Mouse (Mus musculus): Measurements from ENCODE around the gene Atp5d. TPM values are rescaled to one million over a fixed set of nuclear protein-coding genes. Genes with fewer than 3 reads are reported as not detected.

Gene Atp5d
- polyA plus RNA-seq, 1 experiment from 2014 or later = 396 TPM

DNA sequence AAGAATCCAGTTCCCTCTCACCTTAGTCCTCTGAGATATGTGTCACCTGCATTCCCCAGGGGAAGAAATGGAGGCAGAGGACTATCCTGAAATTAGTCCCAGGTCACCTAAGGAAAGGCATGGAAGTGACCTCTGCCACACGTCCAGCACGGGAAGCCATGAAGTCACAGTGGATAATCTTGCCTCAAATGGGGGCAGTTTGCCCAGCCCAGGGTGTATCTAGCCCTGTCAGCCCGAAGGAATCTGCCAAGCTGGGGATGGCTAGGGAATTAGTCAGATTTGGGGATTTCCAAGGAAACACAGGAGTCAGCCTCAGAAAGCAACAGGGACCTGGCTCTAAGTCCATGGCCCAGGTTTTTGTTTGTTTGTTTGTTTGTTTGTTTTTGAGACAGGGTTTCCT lies 34.3 kb upstream of the Atp5d start:
- 76% methylated on average over 3 of the region's 3 CpGs for WGBS

DNA sequence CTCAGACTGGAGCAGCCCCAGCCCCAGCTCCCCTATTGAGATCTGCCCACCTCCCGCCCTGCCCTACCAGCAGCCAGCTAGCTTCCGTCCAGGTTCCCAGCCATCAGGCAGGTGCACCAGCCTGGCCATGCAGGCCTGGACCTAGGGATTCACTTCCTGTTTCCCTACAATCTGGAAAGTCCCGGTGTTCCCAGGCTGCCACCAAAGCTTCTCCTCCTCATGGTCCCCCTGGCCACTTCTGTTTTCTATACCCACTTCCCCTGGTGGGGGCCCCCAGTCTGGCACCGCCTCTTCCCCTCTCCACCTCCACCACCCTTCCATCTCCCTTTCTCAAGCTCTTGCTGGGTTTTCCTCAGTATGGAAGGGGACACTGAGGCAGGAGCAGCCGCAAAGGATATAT lies 33.0 kb upstream of the Atp5d start, which contains the start of gene Sbno2:
Sbno2 (minus strand) TSS at position 112 of the 400 bp plus-strand sequence.
- no peak for ATAC-seq (ENCODE audit: low FRiP score, low read depth)
- H3K27me3 ChIP-seq (replicated peaks) = no peaks in the 10 kb centered on the region
- H3K27ac ChIP-seq = no peak within 1 kb of the TSS
- H3K4me2 ChIP-seq (replicated peaks) = no peak within 1 kb of the TSS
- H3K36me3 ChIP-seq = no peaks in the 10 kb centered on the region
- 69% methylated on average over 5 of the region's 5 CpGs for WGBS
- H3K4me1 ChIP-seq = peaks cover 13% of the 10 kb centered on the region
- H3K9ac ChIP-seq = no peak within 1 kb of the TSS
- no peak within 1 kb of the TSS for H3K4me3 ChIP-seq
- H3K9me3 ChIP-seq = no peaks in the 10 kb centered on the region

More for the DNA sequence above, 34.3 kb upstream of the Atp5d start:
- Histone ChIP-seq H3K4me3 (no peak overlapping the region), H3K27me3 (replicated peaks) (no peaks in the 10 kb centered on the region), H3K9me3 (no peaks in the 10 kb centered on the region), H3K4me1 (peaks cover 13% of the 10 kb centered on the region), H3K27ac (no peak overlapping the region), H3K4me2 (replicated peaks) (no peak overlapping the region), H3K9ac (no peak overlapping the region), H3K36me3 (no peaks in the 10 kb centered on the region)
- ATAC-seq (ENCODE audit: low FRiP score, low read depth) = no peak

DNA sequence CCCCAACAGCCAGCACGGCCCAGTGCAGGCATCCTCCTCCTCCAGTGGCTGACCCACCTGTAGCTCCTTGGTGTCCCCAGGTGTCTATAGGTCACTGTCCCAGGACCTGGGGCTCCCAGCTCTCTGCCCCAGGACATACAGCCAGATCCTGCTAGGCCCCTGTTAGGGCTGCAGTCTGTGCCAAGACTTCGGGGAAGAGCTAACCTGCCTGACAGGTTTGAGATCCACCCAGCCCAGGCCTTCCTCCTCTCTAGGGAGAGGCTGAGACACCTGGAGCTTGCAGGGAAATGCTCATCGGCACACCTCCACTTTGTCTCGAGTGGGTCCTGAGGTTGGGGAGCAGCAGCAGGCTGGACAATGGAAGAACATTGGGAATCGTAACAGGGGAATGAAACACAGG lies 32.5 kb upstream of the Atp5d start:
- no peaks in the 10 kb centered on the region for H3K36me3 ChIP-seq
- H3K4me2 ChIP-seq (replicated peaks) = no peak overlapping the region
- no peak overlapping the region for H3K9ac ChIP-seq
- no peak overlapping the region for H3K4me3 ChIP-seq
- H3K4me1 ChIP-seq = peaks cover 10% of the 10 kb centered on the region
- H3K27ac ChIP-seq = no peak overlapping the region
- H3K9me3 ChIP-seq = no peaks in the 10 kb centered on the region
- no peak for ATAC-seq (ENCODE audit: low FRiP score, low read depth)
- WGBS = 76% methylated on average over 5 of the region's 5 CpGs
- H3K27me3 ChIP-seq (replicated peaks) = no peaks in the 10 kb centered on the region

DNA sequence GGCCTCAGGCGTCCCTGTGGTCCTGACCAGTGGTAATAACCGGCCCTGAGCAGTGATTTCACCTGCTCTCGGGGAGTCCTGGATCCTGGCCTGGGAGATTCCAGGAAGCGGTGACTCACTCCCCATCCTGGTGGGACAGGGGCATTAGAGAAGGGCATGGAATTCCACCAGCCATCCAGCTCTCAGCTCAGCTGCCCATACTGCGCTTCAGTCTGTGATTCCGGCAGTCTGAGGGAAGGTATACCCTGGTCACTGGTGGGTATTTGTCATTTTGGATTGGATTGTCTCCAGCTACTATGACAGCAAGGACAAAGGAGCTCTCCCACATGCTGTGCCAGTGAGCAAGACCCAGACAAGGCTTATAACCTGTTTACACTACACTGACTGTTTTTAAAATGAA lies 30.8 kb upstream of the Atp5d start:
- 63% methylated on average over 6 of the region's 6 CpGs for WGBS
- H3K9me3 ChIP-seq = no peaks in the 10 kb centered on the region
- H3K36me3 ChIP-seq = no peaks in the 10 kb centered on the region
- H3K9ac ChIP-seq = no peak overlapping the region
- no peak overlapping the region for H3K4me3 ChIP-seq
- no peaks in the 10 kb centered on the region for H3K27me3 ChIP-seq (replicated peaks)
- H3K27ac ChIP-seq = no peak overlapping the region
- no peak for ATAC-seq (ENCODE audit: low FRiP score, low read depth)
- H3K4me2 ChIP-seq (replicated peaks) = no peak overlapping the region
- H3K4me1 ChIP-seq = no peaks in the 10 kb centered on the region

DNA sequence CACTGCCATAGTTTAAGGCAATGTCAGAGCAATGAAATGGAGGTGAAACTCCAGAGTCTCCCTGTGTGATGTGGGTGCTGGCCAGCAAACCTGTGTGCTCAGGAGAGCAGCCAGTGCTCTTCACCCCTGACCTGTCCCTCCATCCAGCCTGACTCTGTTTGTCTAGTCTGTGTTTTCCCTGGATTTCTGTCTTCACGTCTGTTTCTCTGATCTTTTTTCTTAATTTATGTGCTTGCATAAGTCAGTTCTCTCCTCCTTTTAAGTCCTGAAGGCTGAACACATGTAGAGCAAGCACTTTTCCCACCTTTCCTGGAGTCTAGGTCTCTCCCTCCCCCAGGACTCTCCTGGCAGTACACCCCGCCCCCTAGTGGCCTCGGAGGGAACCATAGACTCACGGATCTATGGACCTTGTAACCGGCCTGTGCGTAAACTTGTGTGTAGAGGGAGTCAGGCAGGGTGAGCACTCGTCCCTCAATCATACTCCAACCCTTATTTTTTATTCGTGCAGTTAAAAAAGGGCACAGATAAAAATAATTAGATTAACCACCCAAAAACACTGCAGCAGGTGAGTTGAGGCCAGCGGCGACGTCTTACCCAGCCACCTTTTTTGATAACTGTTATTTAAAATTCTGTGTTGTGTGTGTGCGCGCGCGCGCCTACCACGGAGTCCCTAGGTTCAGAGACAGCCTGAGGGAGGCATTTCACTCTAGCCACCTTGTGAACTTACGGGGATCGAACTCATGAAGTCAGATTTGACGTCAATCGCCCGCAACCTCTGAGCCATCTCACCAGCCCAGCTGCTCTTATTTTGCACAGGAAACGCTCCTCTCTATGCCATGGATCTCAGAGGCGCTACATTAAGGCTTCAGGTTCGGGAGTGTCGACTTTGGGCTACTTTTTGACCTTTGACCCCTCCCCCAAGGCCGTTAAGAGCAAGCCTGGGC lies 23.8 kb upstream of the Atp5d start:
- WGBS = 2% methylated on average over 27 of the region's 27 CpGs
- Histone ChIP-seq H3K4me2 (replicated peaks) (peak overlapping the region; percentile 99), H3K4me1 (peaks cover 30% of the 10 kb centered on the region), H3K27ac (peak overlapping the region; percentile 37), H3K4me3 (peak overlapping the region; percentile 45), H3K9me3 (no peaks in the 10 kb centered on the region), H3K36me3 (peaks cover 3% of the 10 kb centered on the region; the same call in 1 of the 2 replicates), H3K27me3 (replicated peaks) (no peaks in the 10 kb centered on the region), H3K9ac (peak overlapping the region; percentile 48; the same call in 1 of the 2 replicates)
- ATAC-seq (ENCODE audit: low FRiP score, low read depth) = peak; percentile 52; the same call in 1 of the 2 replicates

DNA sequence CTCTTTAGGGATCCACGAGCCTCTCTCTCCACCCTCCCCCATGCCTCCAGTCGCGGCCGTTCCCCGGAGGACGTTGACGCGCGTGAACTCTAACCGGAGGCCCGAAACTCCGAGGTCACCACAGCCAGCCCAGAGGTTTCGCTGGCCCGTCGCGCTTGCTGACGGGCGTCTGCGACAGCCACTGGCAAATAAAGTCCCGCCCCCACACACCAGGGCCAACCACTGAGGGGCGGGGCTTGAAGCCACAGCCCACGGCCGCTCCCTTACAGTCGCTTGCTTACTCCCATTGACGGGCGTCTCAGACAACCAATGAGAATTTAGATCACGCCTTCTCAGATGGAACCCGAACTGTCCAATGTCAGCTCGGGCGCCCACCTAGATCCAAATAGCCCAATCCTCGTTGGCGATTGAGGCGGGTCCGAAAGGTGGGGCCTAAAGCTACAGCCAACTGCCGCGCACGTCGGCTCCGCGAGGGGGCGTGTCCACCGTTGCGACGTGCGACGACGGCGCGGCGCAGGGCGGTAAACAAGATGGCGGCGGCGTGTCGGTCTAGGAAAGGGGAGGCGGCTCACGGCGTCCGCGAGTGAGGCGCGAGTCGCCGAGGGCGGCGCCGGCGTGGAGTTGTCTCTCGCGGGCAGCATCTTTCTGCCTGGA lies 23.0 kb upstream of the Atp5d start, which contains the start of gene Stk11:
Stk11 (plus strand) TSS at position 514 of the 654 bp plus-strand sequence.
- peak; percentile 97 for ATAC-seq (ENCODE audit: low FRiP score, low read depth)
- H3K36me3 ChIP-seq = peaks cover 11% of the 10 kb centered on the region
- H3K27ac ChIP-seq = peak within 1 kb of the TSS; percentile 37
- H3K27me3 ChIP-seq (replicated peaks) = no peaks in the 10 kb centered on the region
- H3K4me1 ChIP-seq = peaks cover 38% of the 10 kb centered on the region
- H3K4me3 ChIP-seq = peak within 1 kb of the TSS; percentile 90
- H3K4me2 ChIP-seq (replicated peaks) = peak within 1 kb of the TSS; percentile 99
- no peaks in the 10 kb centered on the region for H3K9me3 ChIP-seq
- under 1% methylated on average over 70 of the region's 70 CpGs for WGBS
- peak within 1 kb of the TSS; percentile 83 for H3K9ac ChIP-seq

DNA sequence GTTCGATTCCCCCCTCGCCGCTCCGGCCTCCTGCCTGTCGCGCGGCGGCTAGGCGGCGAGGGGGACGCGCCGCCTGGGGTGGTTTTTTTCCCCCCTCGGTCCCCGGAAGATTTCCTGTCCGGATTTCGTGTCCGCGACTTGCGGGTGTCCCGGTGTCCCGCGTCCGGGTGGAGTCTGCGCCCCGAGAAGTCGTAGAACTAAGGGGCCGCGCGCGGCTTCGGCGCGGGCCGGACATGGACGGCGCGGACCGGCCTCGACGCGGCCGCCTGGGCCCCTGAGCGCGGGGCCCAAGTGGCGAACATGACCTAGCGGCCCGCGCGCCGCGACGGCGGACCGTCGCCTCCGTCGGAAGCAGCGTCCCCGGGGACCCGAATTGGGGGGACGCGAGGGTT lies 22.5 kb upstream of the Atp5d start:
- H3K9ac ChIP-seq = peak overlapping the region; percentile 83
- H3K9me3 ChIP-seq = no peaks in the 10 kb centered on the region
- peaks cover 39% of the 10 kb centered on the region for H3K4me1 ChIP-seq
- H3K27ac ChIP-seq = no peak overlapping the region
- WGBS = under 1% methylated on average over 61 of the region's 63 CpGs
- peaks cover 17% of the 10 kb centered on the region for H3K36me3 ChIP-seq
- ATAC-seq (ENCODE audit: low FRiP score, low read depth) = no peak
- H3K4me2 ChIP-seq (replicated peaks) = peak overlapping the region; percentile 99
- no peaks in the 10 kb centered on the region for H3K27me3 ChIP-seq (replicated peaks)
- peak overlapping the region; percentile 90 for H3K4me3 ChIP-seq

DNA sequence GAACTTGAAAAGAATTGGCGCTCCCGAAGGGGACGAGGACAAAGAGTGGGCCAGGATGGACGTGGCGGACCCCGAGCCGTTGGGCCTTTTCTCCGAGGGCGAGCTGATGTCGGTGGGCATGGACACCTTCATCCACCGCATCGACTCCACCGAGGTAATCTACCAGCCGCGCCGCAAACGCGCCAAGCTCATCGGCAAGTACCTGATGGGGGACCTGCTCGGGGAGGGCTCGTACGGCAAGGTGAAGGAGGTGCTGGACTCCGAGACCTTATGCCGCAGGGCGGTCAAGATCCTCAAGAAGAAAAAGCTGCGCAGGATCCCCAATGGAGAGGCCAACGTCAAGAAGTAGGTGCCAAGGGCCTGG lies 21.9 kb upstream of the Atp5d start:
- H3K9ac ChIP-seq = peak overlapping the region; percentile 83
- H3K27me3 ChIP-seq (replicated peaks) = no peaks in the 10 kb centered on the region
- no peaks in the 10 kb centered on the region for H3K9me3 ChIP-seq
- under 1% methylated on average over 27 of the region's 27 CpGs for WGBS
- H3K27ac ChIP-seq = no peak overlapping the region
- peaks cover 39% of the 10 kb centered on the region for H3K4me1 ChIP-seq
- peaks cover 22% of the 10 kb centered on the region for H3K36me3 ChIP-seq
- H3K4me3 ChIP-seq = peak overlapping the region; percentile 90
- peak overlapping the region; percentile 99 for H3K4me2 ChIP-seq (replicated peaks)
- ATAC-seq (ENCODE audit: low FRiP score, low read depth) = no peak

DNA sequence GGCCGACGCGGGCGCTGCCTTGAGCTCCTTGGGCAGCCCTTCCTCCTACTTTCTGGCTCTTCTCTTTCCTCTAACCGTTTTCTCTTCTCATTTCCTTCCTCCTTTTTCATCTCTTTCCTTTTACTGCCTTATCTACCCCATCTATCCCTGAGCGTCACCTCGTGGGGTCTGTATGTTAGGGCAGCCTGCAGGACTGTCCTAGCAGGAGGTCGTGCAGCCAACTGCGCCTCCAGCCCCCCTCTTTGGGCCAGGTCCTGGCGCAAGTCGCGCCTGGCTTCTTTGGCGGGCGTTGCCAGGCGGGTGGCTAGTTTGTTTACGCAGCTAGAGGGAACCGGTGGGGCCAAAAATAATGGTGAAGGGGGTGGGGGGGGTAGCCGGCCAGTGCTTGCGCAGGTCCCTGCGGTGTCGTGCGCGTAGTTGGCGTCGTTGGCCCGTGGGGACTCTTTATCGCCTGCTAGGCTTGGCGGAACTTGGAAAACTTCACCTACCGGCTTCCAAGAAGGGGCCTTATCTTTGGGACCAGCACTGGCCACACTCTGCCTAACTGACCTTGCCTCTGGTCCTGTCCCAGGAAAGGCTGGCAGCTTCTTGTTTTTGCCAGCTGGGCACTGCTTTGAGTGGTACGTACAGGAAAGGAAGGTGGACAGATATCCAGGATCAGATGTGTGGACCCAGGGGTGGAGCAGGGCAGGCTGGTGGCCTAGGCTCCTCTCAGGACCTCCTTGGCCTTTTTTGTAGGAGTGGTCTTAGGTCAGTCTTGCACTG lies 21.3 kb upstream of the Atp5d start:
- peak overlapping the region; percentile 83 for H3K9ac ChIP-seq
- no peaks in the 10 kb centered on the region for H3K9me3 ChIP-seq
- ATAC-seq (ENCODE audit: low FRiP score, low read depth) = no peak
- peak overlapping the region; percentile 99 for H3K4me2 ChIP-seq (replicated peaks)
- no peaks in the 10 kb centered on the region for H3K27me3 ChIP-seq (replicated peaks)
- H3K4me1 ChIP-seq = peaks cover 39% of the 10 kb centered on the region
- H3K36me3 ChIP-seq = peaks cover 27% of the 10 kb centered on the region
- no peak overlapping the region for H3K27ac ChIP-seq
- WGBS = 6% methylated on average over 30 of the region's 30 CpGs
- peak overlapping the region; percentile 90 for H3K4me3 ChIP-seq

DNA sequence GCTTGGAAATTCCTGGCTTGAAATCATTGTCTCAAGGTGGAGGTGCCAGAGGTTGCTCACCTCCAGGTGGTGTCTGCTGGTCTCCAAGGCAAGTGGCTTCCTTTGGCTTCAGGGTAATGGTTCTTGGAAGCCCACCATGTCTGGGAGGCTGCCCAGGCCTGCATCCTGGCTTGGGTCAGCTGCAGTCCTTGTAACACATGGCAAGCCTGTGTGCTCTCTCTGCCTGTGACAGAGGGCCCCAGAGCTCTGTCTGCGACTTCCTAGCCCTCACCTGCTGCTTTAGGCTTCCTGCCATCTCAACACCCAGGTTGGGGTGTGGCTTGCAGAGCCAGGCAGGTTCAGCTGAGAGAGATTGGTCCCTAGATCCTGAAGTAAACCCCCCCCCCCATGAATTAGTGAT lies 20.7 kb upstream of the Atp5d start:
- Histone ChIP-seq H3K4me3 (peak overlapping the region; percentile 90), H3K9ac (peak overlapping the region; percentile 83), H3K4me1 (peaks cover 39% of the 10 kb centered on the region), H3K36me3 (peaks cover 28% of the 10 kb centered on the region), H3K27me3 (replicated peaks) (no peaks in the 10 kb centered on the region), H3K9me3 (no peaks in the 10 kb centered on the region), H3K27ac (0 out of 2 replicates have a peak overlapping the region, but pooled peaks have one; percentile 27), H3K4me2 (replicated peaks) (peak overlapping the region; percentile 99)
- ATAC-seq (ENCODE audit: low FRiP score, low read depth) = no peak
- WGBS = 71% methylated on average over 1 of the region's 1 CpGs

DNA sequence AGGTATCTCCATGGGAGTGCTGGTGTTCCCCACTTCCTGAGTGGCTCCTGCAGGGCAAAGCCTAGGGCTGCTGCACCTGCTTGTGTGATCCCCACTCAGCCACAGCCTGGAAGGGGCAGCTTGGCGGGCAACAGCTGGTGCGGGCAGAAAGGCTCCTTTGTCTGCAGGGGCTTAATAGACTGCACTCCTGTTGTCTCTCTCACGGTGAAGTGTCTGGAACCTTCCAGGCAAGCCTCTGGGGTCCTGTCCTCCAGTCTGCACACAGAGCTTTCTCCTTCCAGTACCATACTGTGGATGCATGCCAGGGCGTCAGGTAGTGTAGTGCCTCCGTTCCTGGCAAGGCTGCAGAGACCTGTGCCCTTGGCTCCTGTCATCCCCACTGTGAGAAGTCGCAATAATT lies 19.9 kb upstream of the Atp5d start:
- peak overlapping the region; percentile 99 for H3K4me2 ChIP-seq (replicated peaks)
- peak overlapping the region; percentile 90 for H3K4me3 ChIP-seq
- 0 out of 2 replicates have a peak overlapping the region, but pooled peaks have one; percentile 27 for H3K27ac ChIP-seq
- peak overlapping the region; percentile 83 for H3K9ac ChIP-seq
- H3K9me3 ChIP-seq = no peaks in the 10 kb centered on the region
- H3K27me3 ChIP-seq (replicated peaks) = no peaks in the 10 kb centered on the region
- peaks cover 39% of the 10 kb centered on the region for H3K4me1 ChIP-seq
- 52% methylated on average over 6 of the region's 6 CpGs for WGBS
- no peak for ATAC-seq (ENCODE audit: low FRiP score, low read depth)
- H3K36me3 ChIP-seq = peaks cover 30% of the 10 kb centered on the region

DNA sequence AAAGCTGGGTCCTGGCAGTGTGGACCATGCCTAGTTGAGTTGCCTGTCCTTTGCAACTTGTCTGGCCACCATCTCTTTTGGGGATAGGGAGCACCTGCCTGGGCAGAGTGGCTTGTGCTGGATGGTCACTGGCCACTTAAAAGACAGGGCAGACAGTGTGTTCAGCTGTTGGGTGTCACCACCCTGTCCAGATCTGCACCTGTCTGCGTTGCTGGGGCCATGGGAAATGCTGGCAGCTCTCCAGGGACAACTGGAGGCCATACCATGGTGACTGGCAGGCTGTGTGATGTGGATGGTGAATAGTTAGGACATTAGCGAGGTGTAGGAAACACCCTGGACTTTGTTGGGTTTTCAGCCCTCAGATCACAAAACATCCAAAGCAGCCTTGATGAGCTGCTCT lies 18.3 kb upstream of the Atp5d start:
- Histone ChIP-seq H3K36me3 (peaks cover 46% of the 10 kb centered on the region), H3K27ac (no peak overlapping the region), H3K4me2 (replicated peaks) (no peak overlapping the region), H3K4me3 (no peak overlapping the region), H3K9me3 (no peaks in the 10 kb centered on the region), H3K27me3 (replicated peaks) (no peaks in the 10 kb centered on the region), H3K4me1 (peaks cover 39% of the 10 kb centered on the region), H3K9ac (no peak overlapping the region)
- 90% methylated on average over 2 of the region's 2 CpGs for WGBS
- ATAC-seq (ENCODE audit: low FRiP score, low read depth) = no peak

Data from neural tube, embryonic 12.5 days (tissue).